In genomic region chr6:137493211-137494135, GRCm38 (mm10) we compare ENCODE assay signal across 29 mouse cellular contexts.
A peak's percentile ranks its signal among the peaks of the same experiment; 100 is the strongest.
DNase-seq lines count a peak whose midpoint lies in the region; ATAC-seq and TF ChIP-seq lines count a peak whose summit lies in the region.
"Had no signal": no experiment of that assay in that cellular context is flagged by ENCODE, and none has a peak within 500 bp of the region (broad histone marks: within the 10 kb centered on the region; RNA-seq: fewer than 3 reads in every experiment).

No protein-coding gene starts in this region.

- H3K36me3 ChIP-seq in heart, embryonic 12.5 days, result 0 out of 2 replicates have a peak, but pooled peaks cover 7% of the 10 kb centered on the region
- H3K36me3 ChIP-seq in hindbrain, postnatal 0 days (ENCODE audit: insufficient read depth, low read length), result no peaks in the 10 kb centered on the region; the same call in 1 of the 2 replicates
- H3K36me3 ChIP-seq in hindbrain, embryonic 14.5 days (replicated peaks; ENCODE audit: control insufficient read depth, insufficient read depth), result no peaks in the 10 kb centered on the region; the same call in 1 of the 2 replicates
- H3K36me3 ChIP-seq: embryonic facial prominence, embryonic 10.5 days; embryonic facial prominence, embryonic 15.5 days; heart, embryonic 15.5 days; hindbrain, embryonic 10.5 days; liver, embryonic 12.5 days; midbrain, embryonic 15.5 days; neural tube, embryonic 12.5 days had no signal

- no peak for ATAC-seq in heart, embryonic 12.5 days (ENCODE audit: insufficient number of reproducible peaks, low FRiP score)
- no peak for ATAC-seq in hindbrain, postnatal 0 days
- no peak for ATAC-seq in hindbrain, embryonic 14.5 days (ENCODE audit: low FRiP score)
- ATAC-seq in megakaryocyte-erythroid progenitor cell, adult 5-6 weeks (replicated peaks; ENCODE audit: low FRiP score, low TSS enrichment, poor library complexity, severe bottlenecking), result no peak
- ATAC-seq: activated CD4-positive, CD25-positive, alpha-beta regulatory T cell, adult 4 months; forebrain, embryonic 13.5 days; hindbrain, embryonic 16.5 days; liver, embryonic 12.5 days; liver, postnatal 0 days; midbrain, embryonic 15.5 days had no signal

- no peak overlapping the region for H3K4me2 ChIP-seq in heart, embryonic 12.5 days
- H3K4me2 ChIP-seq in hindbrain, postnatal 0 days (ENCODE audit: low read depth, low read length), result no peak overlapping the region
- no peak overlapping the region for H3K4me2 ChIP-seq in hindbrain, embryonic 14.5 days (replicated peaks)
- H3K4me2 ChIP-seq: embryonic facial prominence, embryonic 15.5 days; forebrain, embryonic 13.5 days; heart, embryonic 15.5 days; intestine, embryonic 15.5 days; liver, embryonic 12.5 days; midbrain, embryonic 15.5 days; neural tube, embryonic 12.5 days had no signal

- 81% methylated on average over 17 of the region's 17 CpGs for WGBS in heart, embryonic 12.5 days
- 72% methylated on average over 17 of the region's 17 CpGs for WGBS in hindbrain, postnatal 0 days
- 82% methylated on average over 17 of the region's 17 CpGs for WGBS in hindbrain, embryonic 14.5 days

- H3K27ac ChIP-seq in heart, embryonic 12.5 days (ENCODE audit: poor library complexity, severe bottlenecking), result no peak overlapping the region
- peak overlapping the region; percentile 22; the same call in 1 of the 2 replicates for H3K27ac ChIP-seq in hindbrain, postnatal 0 days
- H3K27ac ChIP-seq in hindbrain, embryonic 14.5 days, result no peak overlapping the region
- H3K27ac ChIP-seq: embryonic facial prominence, embryonic 10.5 days; embryonic facial prominence, embryonic 15.5 days; forebrain, embryonic 13.5 days; heart, embryonic 15.5 days; hindbrain, embryonic 10.5 days; intestine, embryonic 15.5 days; liver, embryonic 12.5 days; midbrain, embryonic 15.5 days; neural tube, embryonic 12.5 days had no signal

- H3K4me3 ChIP-seq in heart, embryonic 12.5 days, result no peak overlapping the region
- H3K4me3 ChIP-seq in hindbrain, postnatal 0 days (ENCODE audit: low read length), result no peak overlapping the region
- H3K4me3 ChIP-seq in hindbrain, embryonic 14.5 days (replicated peaks; ENCODE audit: low read length), result no peak overlapping the region
- H3K4me3 ChIP-seq: embryonic facial prominence, embryonic 10.5 days; embryonic facial prominence, embryonic 15.5 days; forebrain, embryonic 13.5 days; heart, embryonic 15.5 days; hindbrain, embryonic 10.5 days; intestine, embryonic 15.5 days; liver, embryonic 12.5 days; megakaryocyte, embryonic 14.5 days; midbrain, embryonic 15.5 days; myocyte; neural tube, embryonic 12.5 days had no signal

- no peaks in the 10 kb centered on the region for H3K9me3 ChIP-seq in heart, embryonic 12.5 days (replicated peaks)
- no peaks in the 10 kb centered on the region for H3K9me3 ChIP-seq in hindbrain, postnatal 0 days (ENCODE audit: low read length)
- H3K9me3 ChIP-seq in hindbrain, embryonic 14.5 days (ENCODE audit: control insufficient read depth, low read length), result no peaks in the 10 kb centered on the region
- H3K9me3 ChIP-seq: embryonic facial prominence, embryonic 10.5 days; embryonic facial prominence, embryonic 15.5 days; forebrain, embryonic 13.5 days; heart, embryonic 15.5 days; hindbrain, embryonic 10.5 days; intestine, embryonic 15.5 days; liver, embryonic 12.5 days; midbrain, embryonic 15.5 days; neural tube, embryonic 12.5 days had no signal

- peaks cover 4% of the 10 kb centered on the region for H3K4me1 ChIP-seq in heart, embryonic 12.5 days (replicated peaks)
- no peaks in the 10 kb centered on the region for H3K4me1 ChIP-seq in hindbrain, postnatal 0 days (ENCODE audit: insufficient read depth, low read length)
- H3K4me1 ChIP-seq in hindbrain, embryonic 14.5 days (replicated peaks; ENCODE audit: control insufficient read depth, insufficient read depth, low read length), result no peaks in the 10 kb centered on the region
- H3K4me1 ChIP-seq: embryonic facial prominence, embryonic 15.5 days; forebrain, embryonic 13.5 days; heart, embryonic 15.5 days; intestine, embryonic 15.5 days; liver, embryonic 12.5 days; megakaryocyte, embryonic 14.5 days; midbrain, embryonic 15.5 days; neural tube, embryonic 12.5 days had no signal

- no peak overlapping the region for H3K9ac ChIP-seq in heart, embryonic 12.5 days
- H3K9ac ChIP-seq in hindbrain, postnatal 0 days (replicated peaks; ENCODE audit: low read length), result no peak overlapping the region
- no peak overlapping the region for H3K9ac ChIP-seq in hindbrain, embryonic 14.5 days
- H3K9ac ChIP-seq: embryonic facial prominence, embryonic 15.5 days; forebrain, embryonic 13.5 days; heart, embryonic 15.5 days; intestine, embryonic 15.5 days; liver, embryonic 12.5 days; liver, postnatal 0 days; midbrain, embryonic 15.5 days; neural tube, embryonic 12.5 days had no signal

- H3K27me3 ChIP-seq in heart, embryonic 12.5 days (replicated peaks), result no peaks in the 10 kb centered on the region
- no peaks in the 10 kb centered on the region for H3K27me3 ChIP-seq in hindbrain, postnatal 0 days (ENCODE audit: insufficient read depth, low read length)
- H3K27me3 ChIP-seq in hindbrain, embryonic 14.5 days (ENCODE audit: control insufficient read depth, insufficient read depth, low read length), result no peaks in the 10 kb centered on the region
- H3K27me3 ChIP-seq: CH12.LX; embryonic facial prominence, embryonic 15.5 days; forebrain, embryonic 13.5 days; heart, embryonic 15.5 days; intestine, embryonic 15.5 days; liver, embryonic 12.5 days; megakaryocyte, embryonic 14.5 days; midbrain, embryonic 15.5 days; neural tube, embryonic 12.5 days had no signal

- peak; percentile 61 to 66 for DNase-seq in cerebellum, postnatal 10 days
- DNase-seq in cerebellum, adult 9-10 months, result no peak
- DNase-seq in heart, adult 18-20 months, result peak; percentile 35 to 48
- DNase-seq in hindbrain, postnatal 0 days (ENCODE audit: low spot score), result peak; percentile 11
- no peak for DNase-seq in hindbrain, embryonic 14.5 days (ENCODE audit: low spot score)
- DNase-seq in brain, adult 2 months (ENCODE audit: low read depth, low spot score), result peak; percentile 39
- DNase-seq: adrenal gland, adult 8-10 months; cerebellum, adult 11 months; layer of hippocampus, postnatal 36 days; left cerebral cortex, postnatal 4 days; liver, postnatal 0 days; lung, postnatal 36 days; right cerebral cortex, adult 18-20 months had no signal

- TF ChIP-seq CTCF in hindbrain, postnatal 0 days (IDR thresholded peaks at IDR 0.05; ENCODE audit: low read depth), result no peak

Comparison
In these comparisons a context has a peak if more than half of its experiments do, and no peak if none do; other contexts are left out.
1. DNase-seq: peak in cerebellum, postnatal 10 days (2 of 2), heart, adult 18-20 months (2 of 2), hindbrain, postnatal 0 days (single experiment) and brain, adult 2 months (single experiment); none in cerebellum, adult 9-10 months (single experiment) and hindbrain, embryonic 14.5 days (single experiment).